Mouse (Mus musculus): ENCODE measurements at regions not wholly inside any gene's neighbourhood (a gene's known extent, or its start where the extent isn't known, plus 50 kb on each side); places are given as distances from the start of the nearest gene placed in this dataset.

GRCm38 (mm10) chr1:56206615-56207267, 430.5 kb downstream of the Hsfy2 start:
- TF ChIP-seq ZNF384 (IDR thresholded peaks at IDR 0.05; ENCODE audit: low read depth, low read length), result no peak
- no peak for TF ChIP-seq MAFK (IDR thresholded peaks at IDR 0.05; ENCODE audit: insufficient read depth, low read depth, low read length)

All from ES-E14 (cell line).